Mouse (Mus musculus): ENCODE results near the gene Ankrd40.
A peak's percentile ranks its signal among the peaks of the same experiment; 100 is the strongest.

The Ankrd40 gene

GRCm38 (mm10) chr11:94355521-94356217, 27.9 kb downstream of the Ankrd40 start:
- DNase-seq: no peak

GRCm38 (mm10) chr11:94359168-94359567, 31.4 kb downstream of the Ankrd40 start:
- peak; percentile 42 to 53 for DNase-seq

GRCm38 (mm10) chr11:94361166-94361870, 33.5 kb downstream of the Ankrd40 start:
- peak; percentile 80 to 81 for DNase-seq

- DNase-seq: no peak
These were observed 34.3 kb downstream of the Ankrd40 start for GRCm38 (mm10) chr11:94362101-94362500.

GRCm38 (mm10) chr11:94363690-94364089, 35.9 kb downstream of the Ankrd40 start:
- peak in 1 of 2 experiments; percentile 57 for DNase-seq

- no peak for DNase-seq
These were observed 37.5 kb downstream of the Ankrd40 start for GRCm38 (mm10) chr11:94365340-94365739.

- DNase-seq: no peak
These were observed 42.2 kb downstream of the Ankrd40 start for GRCm38 (mm10) chr11:94369981-94370380.

- DNase-seq: no peak
These were observed 43.0 kb downstream of the Ankrd40 start for GRCm38 (mm10) chr11:94370809-94371208.

- peak; percentile 41 to 44 for DNase-seq
These were observed 46.6 kb downstream of the Ankrd40 start for GRCm38 (mm10) chr11:94374276-94374948.

- DNase-seq: no peak
These were observed 51.3 kb downstream of the Ankrd40 start for GRCm38 (mm10) chr11:94379061-94379460.

GRCm38 (mm10) chr11:94379736-94380135, 51.9 kb downstream of the Ankrd40 start:
- DNase-seq: no peak

- no peak for DNase-seq
These were observed 58.4 kb downstream of the Ankrd40 start for GRCm38 (mm10) chr11:94385977-94386771.

- DNase-seq: no peak
These were observed 60.0 kb downstream of the Ankrd40 start for GRCm38 (mm10) chr11:94387756-94388155.

- no peak for DNase-seq
These were observed 61.2 kb downstream of the Ankrd40 start for GRCm38 (mm10) chr11:94389021-94389420.

GRCm38 (mm10) chr11:94389724-94390396, 62.1 kb downstream of the Ankrd40 start:
- peak; percentile 75 to 82 for DNase-seq

- no peak for DNase-seq
These were observed 63.0 kb downstream of the Ankrd40 start for GRCm38 (mm10) chr11:94390825-94391224.

Measured in cerebellum, postnatal 25 days (tissue).